Mouse (Mus musculus) naive thymus-derived CD4-positive, alpha-beta T cell, adult 2 months (primary cell): ENCODE results near the gene Rprd1b.

ENCODE experiments used
- DNase-seq: peaks from one replicate; pipeline ENCODE4 v3.0.0-alpha.2; 2011; ENCODE audit warnings: low read depth

The Rprd1b gene

DNA sequence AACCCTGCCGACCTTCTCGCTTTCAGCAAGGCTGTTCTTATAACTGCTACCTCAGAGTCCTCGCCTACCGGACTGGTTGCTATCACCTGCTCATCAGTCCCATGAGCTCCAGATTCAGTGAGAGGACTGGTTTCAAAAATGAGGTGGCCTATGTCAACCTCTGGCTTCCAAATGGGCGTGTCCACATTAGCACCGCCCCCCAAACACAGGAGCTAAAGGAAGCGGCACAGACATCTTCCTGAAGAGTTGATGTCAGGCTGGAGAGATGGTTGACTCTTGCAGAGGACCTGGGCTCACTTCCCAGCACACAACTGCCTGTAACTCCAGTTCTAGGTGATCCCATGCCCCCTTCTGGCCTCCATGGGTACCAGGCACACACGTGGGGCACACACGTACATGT, 148.5 kb downstream of the Rprd1b start:
- DNase-seq: no peak

GRCm38 (mm10) chr2:158177574-158177973, 149.3 kb downstream of the Rprd1b start:
- no peak for DNase-seq

DNA sequence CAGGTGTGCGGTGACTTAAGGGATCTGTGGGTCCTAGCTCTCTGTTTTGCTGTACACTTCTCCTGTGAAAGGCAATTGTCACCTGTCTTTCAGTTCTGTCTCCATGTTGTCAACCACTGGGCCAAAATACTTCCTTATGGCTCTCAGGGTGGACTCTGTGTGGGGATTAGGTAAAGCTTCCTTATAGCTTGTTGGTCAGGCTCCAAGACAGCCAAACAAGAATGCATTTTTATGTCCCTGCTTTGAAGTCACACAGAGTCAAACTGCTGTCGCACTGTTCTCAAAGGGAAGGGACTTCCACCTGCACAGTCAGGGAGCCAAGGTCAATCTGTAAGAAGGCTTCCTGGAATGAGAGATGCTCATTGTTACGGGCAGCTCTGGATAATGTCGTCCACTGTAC, 149.8 kb downstream of the Rprd1b start:
- DNase-seq: no peak

DNA sequence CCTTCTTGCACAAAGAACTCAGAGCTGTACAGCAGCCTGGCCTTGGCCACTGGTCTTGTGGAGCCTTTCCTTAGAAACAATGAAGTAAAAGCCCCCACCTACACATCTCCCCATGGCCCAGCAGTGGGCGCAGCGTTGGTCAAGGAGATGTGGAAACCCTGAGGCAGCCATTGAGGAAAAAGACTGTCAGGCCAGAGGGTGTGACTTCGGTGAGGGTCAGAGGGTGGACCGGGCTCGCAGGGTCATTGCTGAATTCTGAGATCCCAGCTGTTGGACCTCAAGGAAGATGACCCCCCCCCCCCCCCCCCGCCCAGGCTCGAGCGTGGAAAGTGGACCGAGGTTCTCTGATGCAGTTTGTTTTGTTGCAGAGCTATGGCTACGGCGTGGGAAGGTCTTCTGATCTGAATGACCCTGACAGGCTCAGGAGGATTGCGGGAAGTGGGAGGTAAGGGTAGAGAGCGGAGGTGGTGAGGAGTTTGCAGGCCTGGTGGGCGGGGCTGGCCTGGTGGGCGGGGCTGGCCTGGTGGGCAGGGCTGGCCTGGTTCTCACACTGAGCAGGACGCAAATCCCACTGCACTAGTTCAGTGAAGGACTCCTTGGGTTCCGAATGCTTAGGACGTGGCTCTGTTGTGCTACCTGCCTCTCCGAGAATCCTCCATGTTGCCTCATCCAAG, 150.5 kb downstream of the Rprd1b start:
- DNase-seq: peak; percentile 59

- no peak for DNase-seq
Observed at GRCm38 (mm10) chr2:158179370-158180111, 151.2 kb downstream of the Rprd1b start.

- DNase-seq: peak; percentile 67
Observed at GRCm38 (mm10) chr2:158180797-158181196, 152.5 kb downstream of the Rprd1b start.
